ENCODE assay signal across 8 mouse cellular contexts in genomic region chr16:26104274-26104673, GRCm38 (mm10). TPM values are rescaled to one million over a fixed set of nuclear protein-coding genes. Genes with fewer than 3 reads are reported as not detected.
DNase-seq lines count a peak whose midpoint lies in the region; ATAC-seq and TF ChIP-seq lines count a peak whose summit lies in the region.

No protein-coding gene starts in this region.

- intact Hi-C loops in gastrocnemius, adult 2 months (cut with DNase I) = loop anchor here (10.0 kb wide), 2 partner anchors 91 to 139 kb away; no protein-coding TSS in a partner anchor

- peak overlapping the region; percentile 94 for H3K4me3 ChIP-seq in gastrocnemius, adult 2 months
- peak overlapping the region; percentile 79 for H3K4me3 ChIP-seq in lung, embryonic 16.5 days (ENCODE audit: low read length)
- H3K4me3 ChIP-seq in limb, embryonic 14.5 days (replicated peaks; ENCODE audit: low read length) = peak overlapping the region; percentile 80
- H3K4me3 ChIP-seq in stomach, embryonic 16.5 days (replicated peaks; ENCODE audit: low read length) = peak overlapping the region; percentile 80

- H3K9me3 ChIP-seq in lung, embryonic 16.5 days (ENCODE audit: control insufficient read depth, low read length) = no peaks in the 10 kb centered on the region
- no peaks in the 10 kb centered on the region for H3K9me3 ChIP-seq in limb, embryonic 14.5 days (ENCODE audit: control insufficient read depth, low read length)
- no peaks in the 10 kb centered on the region for H3K9me3 ChIP-seq in stomach, embryonic 16.5 days (replicated peaks; ENCODE audit: control insufficient read depth, low read length)

- H3K4me2 ChIP-seq in lung, embryonic 16.5 days (ENCODE audit: low read depth, low read length) = peak overlapping the region; percentile 89
- H3K4me2 ChIP-seq in limb, embryonic 14.5 days (replicated peaks; ENCODE audit: low read depth, low read length, severe bottlenecking) = peak overlapping the region; percentile 80
- peak overlapping the region; percentile 70 for H3K4me2 ChIP-seq in stomach, embryonic 16.5 days (ENCODE audit: low read depth, low read length)

- H3K27ac ChIP-seq in gastrocnemius, adult 2 months = peak overlapping the region; percentile 83
- H3K27ac ChIP-seq in lung, embryonic 16.5 days (ENCODE audit: low read length) = peak overlapping the region; percentile 90; the same call in 1 of the 2 replicates
- H3K27ac ChIP-seq in limb, embryonic 14.5 days (replicated peaks; ENCODE audit: low read depth, low read length) = no peak overlapping the region
- no peak overlapping the region; the same call in 1 of the 2 replicates for H3K27ac ChIP-seq in stomach, embryonic 16.5 days (ENCODE audit: low read length)

- peak overlapping the region; percentile 81 for H3K9ac ChIP-seq in lung, embryonic 16.5 days (ENCODE audit: low read length)
- no peak overlapping the region for H3K9ac ChIP-seq in limb, embryonic 14.5 days (ENCODE audit: low read depth, low read length, severe bottlenecking)
- peak overlapping the region; percentile 82 for H3K9ac ChIP-seq in stomach, embryonic 16.5 days (ENCODE audit: low read length)

- WGBS in lung, embryonic 16.5 days = 19% methylated on average over 4 of the region's 4 CpGs
- 34% methylated on average over 4 of the region's 4 CpGs for WGBS in limb, embryonic 14.5 days
- 28% methylated on average over 4 of the region's 4 CpGs for WGBS in stomach, embryonic 16.5 days

- no peak for TF ChIP-seq CTCF in gastrocnemius, adult 2 months (IDR thresholded peaks at IDR 0.05)

- no peaks in the 10 kb centered on the region for H3K36me3 ChIP-seq in lung, embryonic 16.5 days (ENCODE audit: control insufficient read depth, insufficient read depth, low read length)
- no peaks in the 10 kb centered on the region for H3K36me3 ChIP-seq in limb, embryonic 14.5 days (ENCODE audit: control insufficient read depth, insufficient read depth, low read length)
- H3K36me3 ChIP-seq in stomach, embryonic 16.5 days (ENCODE audit: control insufficient read depth, insufficient read depth, low read length) = no peaks in the 10 kb centered on the region

- no peak for DNase-seq in gastrocnemius, adult 2 months
- DNase-seq in gastrocnemius, adult 18-20 months (ENCODE audit: low spot score) = no peak
- DNase-seq in lung, postnatal 36 days = no peak
- DNase-seq in limb, embryonic 14.5 days (ENCODE audit: low spot score) = no peak
- no peak for DNase-seq in cerebellum, postnatal 25 days
- no peak for DNase-seq in adrenal gland, postnatal 25 days

- H3K4me1 ChIP-seq in lung, embryonic 16.5 days (replicated peaks; ENCODE audit: control insufficient read depth, insufficient read depth, low read length) = peaks cover 28% of the 10 kb centered on the region
- peaks cover 12% of the 10 kb centered on the region; the same call in 1 of the 2 replicates for H3K4me1 ChIP-seq in limb, embryonic 14.5 days (ENCODE audit: control insufficient read depth, insufficient read depth, low read length)
- H3K4me1 ChIP-seq in stomach, embryonic 16.5 days (ENCODE audit: control insufficient read depth, insufficient read depth, low read length) = peaks cover 19% of the 10 kb centered on the region; the same call in 1 of the 2 replicates

- ATAC-seq in lung, embryonic 16.5 days (ENCODE audit: low read depth) = no peak
- no peak for ATAC-seq in limb, embryonic 14.5 days (ENCODE audit: low FRiP score, low read depth)
- no peak for ATAC-seq in stomach, embryonic 16.5 days (ENCODE audit: insufficient read depth, low FRiP score)

- no peak for TF ChIP-seq POLR2A in limb, embryonic 14.5 days (IDR thresholded peaks at IDR 0.05; ENCODE audit: borderline replicate concordance, extremely low read depth, insufficient read depth, insufficient read length)

- H3K27me3 ChIP-seq in lung, embryonic 16.5 days (ENCODE audit: control insufficient read depth, insufficient read depth, low read depth, low read length) = no peaks in the 10 kb centered on the region
- no peaks in the 10 kb centered on the region for H3K27me3 ChIP-seq in limb, embryonic 14.5 days (ENCODE audit: control insufficient read depth, insufficient read depth, low read length)
- H3K27me3 ChIP-seq in stomach, embryonic 16.5 days (ENCODE audit: control insufficient read depth, insufficient read depth, low read length) = no peaks in the 10 kb centered on the region

RNA-seq across cellular contexts. Expression of gene P3h2, which starts 1.3 kb away (rescaled TPM):
- total RNA-seq in gastrocnemius, adult 2 months (2021) = 1 to 10 TPM; 4.6 to 7.5 TPM
- 1 to 10 TPM; 2.6 to 7.1 TPM for total RNA-seq in gastrocnemius, adult 18-20 months (2021)
- polyA plus RNA-seq in lung, embryonic 16.5 days (2015; fragmentation: Nextera tagmentation; extraction: Ambion mirVana) = 3.1 and 4.0 TPM in 2 replicates
- 14.6 and 15.5 TPM in 2 replicates for polyA plus RNA-seq in limb, embryonic 14.5 days (2012; rRNA removed)
- polyA plus RNA-seq in limb, embryonic 14.5 days (2014; fragmentation: Nextera tagmentation; extraction: Ambion mirVana) = 7.7 and 8.4 TPM in 2 replicates
- polyA plus RNA-seq in stomach, embryonic 16.5 days (2015; fragmentation: Nextera tagmentation; extraction: Ambion mirVana) = 2.3 and 2.7 TPM in 2 replicates
- total RNA-seq in adrenal gland, postnatal 25 days (2021) = 8.4 and 11.4 TPM in 2 replicates

Comparison
In these comparisons a context has a peak if more than half of its experiments do, and no peak if none do; other contexts are left out.
1. H3K27ac ChIP-seq: peak in gastrocnemius, adult 2 months (single experiment) and lung, embryonic 16.5 days (single experiment); none in limb, embryonic 14.5 days (single experiment) and stomach, embryonic 16.5 days (single experiment).
2. Peak in every context shown above with its lines, with median percentiles within 50 percentile points of each other: H3K4me3 ChIP-seq and H3K4me2 ChIP-seq.